Mouse (Mus musculus): ENCODE measurements at regions not wholly inside any gene's neighbourhood (a gene's known extent, or its start where the extent isn't known, plus 50 kb on each side); places are given as distances from the start of the nearest gene placed in this dataset.
A peak's percentile ranks its signal among the peaks of the same experiment; 100 is the strongest.
"Not testable (repeated sequence)": the region's sequence is repeated elsewhere in the genome, so short reads cannot be mapped to it uniquely, and the experiment has no call there.

GRCm38 (mm10) chr16:73613017-73613416 lies 798.6 kb downstream of the Robo2 start:
- Histone ChIP-seq H3K27ac (no peak overlapping the region), H3K4me2 (replicated peaks) (no peak overlapping the region)
- WGBS: 65% methylated on average over 9 of the region's 9 CpGs

GRCm38 (mm10) chr16:73591421-73591820 lies 820.2 kb downstream of the Robo2 start:
- Histone ChIP-seq H3K27me3 (no peaks in the 10 kb centered on the region), H3K36me3 (no peaks in the 10 kb centered on the region), H3K27ac (no peak overlapping the region), H3K9me3 (no peaks in the 10 kb centered on the region), H3K4me1 (replicated peaks) (no peaks in the 10 kb centered on the region), H3K4me2 (replicated peaks) (no peak overlapping the region), H3K9ac (replicated peaks) (no peak overlapping the region), H3K4me3 (replicated peaks) (no peak overlapping the region)
- no peak for ATAC-seq
- WGBS: 75% methylated on average over 2 of the region's 2 CpGs

More at GRCm38 (mm10) chr16:73613017-73613416, 798.6 kb downstream of the Robo2 start:
- Histone ChIP-seq H3K9me3 (no peaks in the 10 kb centered on the region), H3K9ac (replicated peaks) (no peak overlapping the region), H3K4me1 (replicated peaks) (0 out of 2 replicates have a peak, but pooled peaks cover 3% of the 10 kb centered on the region), H3K36me3 (no peaks in the 10 kb centered on the region), H3K4me3 (replicated peaks) (no peak overlapping the region), H3K27me3 (no peaks in the 10 kb centered on the region)
- ATAC-seq: no peak

GRCm38 (mm10) chr16:73561216-73561615 lies 850.4 kb downstream of the Robo2 start:
- no peaks in the 10 kb centered on the region for H3K4me1 ChIP-seq (replicated peaks)
- H3K27ac ChIP-seq: no peak overlapping the region
- 72% methylated on average over 7 of the region's 7 CpGs for WGBS
- H3K4me3 ChIP-seq (replicated peaks): no peak overlapping the region
- ATAC-seq: no peak
- no peak overlapping the region for H3K9ac ChIP-seq (replicated peaks)
- H3K9me3 ChIP-seq: no peaks in the 10 kb centered on the region
- H3K36me3 ChIP-seq: no peaks in the 10 kb centered on the region
- H3K27me3 ChIP-seq: no peaks in the 10 kb centered on the region
- H3K4me2 ChIP-seq (replicated peaks): no peak overlapping the region

DNA sequence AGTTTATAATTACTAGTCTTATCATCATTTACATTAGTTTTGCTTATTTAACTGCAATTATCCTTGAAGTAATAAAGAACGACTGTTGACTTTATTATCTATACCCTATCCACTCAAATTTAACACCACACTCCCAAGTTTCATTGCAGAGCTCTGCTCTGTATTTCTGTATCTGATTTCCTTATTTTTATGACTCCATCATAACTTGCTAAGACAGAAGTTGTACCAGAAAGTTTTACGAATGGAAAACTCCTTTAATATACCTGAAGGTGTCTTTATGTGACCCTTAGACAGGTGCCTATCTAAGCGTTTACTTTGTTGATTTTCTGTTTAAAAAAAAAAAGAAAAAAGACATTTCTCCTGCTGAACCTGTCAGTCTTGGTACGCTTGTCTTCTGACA lies 854.7 kb downstream of the Robo2 start:
- Histone ChIP-seq H3K4me2 (replicated peaks) (no peak overlapping the region), H3K27ac (no peak overlapping the region), H3K36me3 (no peaks in the 10 kb centered on the region), H3K4me1 (replicated peaks) (no peaks in the 10 kb centered on the region), H3K9me3 (no peaks in the 10 kb centered on the region), H3K4me3 (replicated peaks) (no peak overlapping the region), H3K27me3 (no peaks in the 10 kb centered on the region), H3K9ac (replicated peaks) (no peak overlapping the region)
- no peak for ATAC-seq
- 93% methylated on average over 4 of the region's 4 CpGs for WGBS

- H3K9ac ChIP-seq (replicated peaks): no peak overlapping the region
- H3K36me3 ChIP-seq: no peaks in the 10 kb centered on the region
- 89% methylated on average over 3 of the region's 3 CpGs for WGBS
- no peaks in the 10 kb centered on the region for H3K9me3 ChIP-seq
- ATAC-seq: no peak
- H3K4me3 ChIP-seq (replicated peaks): no peak overlapping the region
- H3K4me2 ChIP-seq (replicated peaks): no peak overlapping the region
- 0 out of 2 replicates have a peak, but pooled peaks cover 2% of the 10 kb centered on the region for H3K4me1 ChIP-seq (replicated peaks)
- no peak overlapping the region for H3K27ac ChIP-seq
- no peaks in the 10 kb centered on the region for H3K27me3 ChIP-seq
These were observed 868.0 kb downstream of the Robo2 start for GRCm38 (mm10) chr16:73543651-73544050.

DNA sequence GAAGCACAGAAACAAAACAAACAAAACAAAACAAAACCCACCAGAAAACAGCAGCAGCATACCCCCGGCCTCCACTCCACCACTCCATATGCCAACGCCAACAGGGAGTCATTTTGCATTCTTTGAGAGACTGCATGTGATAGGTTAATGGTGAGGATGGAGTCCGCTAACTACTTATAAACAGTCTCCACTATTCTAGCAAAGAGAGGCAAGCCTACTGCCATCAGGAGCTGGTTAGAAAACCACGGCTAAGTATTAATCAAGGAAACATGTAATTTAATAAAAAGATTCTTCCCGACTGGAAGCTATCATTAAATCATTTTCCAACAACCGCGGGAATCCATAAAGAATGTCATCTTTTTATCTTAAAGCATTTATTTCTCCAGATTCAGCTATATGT lies 873.6 kb downstream of the Robo2 start:
- H3K4me1 ChIP-seq (replicated peaks): no peaks in the 10 kb centered on the region
- no peak overlapping the region for H3K27ac ChIP-seq
- H3K4me2 ChIP-seq (replicated peaks): no peak overlapping the region
- H3K9me3 ChIP-seq: no peaks in the 10 kb centered on the region
- WGBS: 94% methylated on average over 7 of the region's 7 CpGs
- H3K36me3 ChIP-seq: no peaks in the 10 kb centered on the region
- H3K9ac ChIP-seq (replicated peaks): no peak overlapping the region
- no peaks in the 10 kb centered on the region for H3K27me3 ChIP-seq
- H3K4me3 ChIP-seq (replicated peaks): no peak overlapping the region
- no peak for ATAC-seq

GRCm38 (mm10) chr16:73537541-73537940 lies 874.1 kb downstream of the Robo2 start:
- H3K9me3 ChIP-seq: no peaks in the 10 kb centered on the region
- no peak overlapping the region for H3K4me3 ChIP-seq (replicated peaks)
- H3K4me1 ChIP-seq (replicated peaks): no peaks in the 10 kb centered on the region
- H3K9ac ChIP-seq (replicated peaks): no peak overlapping the region
- H3K4me2 ChIP-seq (replicated peaks): no peak overlapping the region
- ATAC-seq: no peak
- 96% methylated on average over 7 of the region's 7 CpGs for WGBS
- no peaks in the 10 kb centered on the region for H3K27me3 ChIP-seq
- no peak overlapping the region for H3K27ac ChIP-seq
- no peaks in the 10 kb centered on the region for H3K36me3 ChIP-seq

DNA sequence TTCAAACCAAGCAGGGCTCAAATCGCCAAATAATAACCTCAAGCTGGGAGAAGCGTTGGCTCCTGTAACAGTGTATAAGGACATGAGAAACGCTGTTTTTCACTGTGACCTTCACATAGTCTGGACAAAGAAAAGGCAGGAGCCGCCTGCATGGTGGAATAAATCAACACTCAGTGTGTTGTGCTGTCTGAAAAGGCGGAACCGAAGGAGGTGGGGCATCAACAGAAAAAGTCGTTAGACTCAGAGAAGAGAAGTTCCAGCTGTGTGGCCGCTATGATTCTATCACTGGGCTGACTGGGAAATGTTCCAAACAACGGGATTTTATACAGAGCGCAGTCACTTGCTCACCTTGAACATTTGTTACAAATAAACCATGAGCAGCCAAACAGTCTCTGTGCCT lies 881.4 kb downstream of the Robo2 start:
- peak; percentile 72 for ATAC-seq
- H3K4me3 ChIP-seq (replicated peaks): no peak overlapping the region

DNA sequence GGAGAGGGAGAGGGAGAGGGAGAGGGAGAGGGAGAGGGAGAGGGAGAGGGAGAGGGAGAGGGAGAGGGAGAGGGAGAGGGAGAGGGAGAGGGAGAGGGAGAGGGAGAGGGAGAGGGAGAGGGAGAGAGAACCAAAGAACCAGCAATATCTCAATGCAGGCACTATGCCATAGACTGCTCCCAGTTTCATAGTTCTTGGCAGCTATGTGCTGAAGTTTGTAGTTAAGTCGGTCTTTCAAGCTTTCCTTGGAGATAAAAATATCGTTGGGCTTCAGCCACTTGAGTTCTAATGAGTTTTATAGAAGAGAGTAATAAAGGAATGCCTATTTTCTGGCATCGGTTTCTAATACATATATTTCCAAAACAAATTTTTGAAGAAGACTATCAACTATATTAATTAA lies 888.7 kb downstream of the Robo2 start:
- not testable (repeated sequence) for H3K9ac ChIP-seq (replicated peaks); H3K4me3 ChIP-seq (replicated peaks); H3K4me2 ChIP-seq (replicated peaks); H3K36me3 ChIP-seq; H3K4me1 ChIP-seq (replicated peaks); ATAC-seq; H3K27ac ChIP-seq; H3K9me3 ChIP-seq; H3K27me3 ChIP-seq
- 91% methylated on average over 3 of the region's 3 CpGs for WGBS

More for the DNA sequence above, 881.4 kb downstream of the Robo2 start:
- Histone ChIP-seq H3K9ac (replicated peaks) (no peak overlapping the region), H3K27ac (no peak overlapping the region), H3K9me3 (no peaks in the 10 kb centered on the region), H3K27me3 (no peaks in the 10 kb centered on the region), H3K36me3 (no peaks in the 10 kb centered on the region), H3K4me2 (replicated peaks) (peak overlapping the region; percentile 25), H3K4me1 (replicated peaks) (0 out of 2 replicates have a peak, but pooled peaks cover 6% of the 10 kb centered on the region)
- WGBS: 38% methylated on average over 10 of the region's 10 CpGs

DNA sequence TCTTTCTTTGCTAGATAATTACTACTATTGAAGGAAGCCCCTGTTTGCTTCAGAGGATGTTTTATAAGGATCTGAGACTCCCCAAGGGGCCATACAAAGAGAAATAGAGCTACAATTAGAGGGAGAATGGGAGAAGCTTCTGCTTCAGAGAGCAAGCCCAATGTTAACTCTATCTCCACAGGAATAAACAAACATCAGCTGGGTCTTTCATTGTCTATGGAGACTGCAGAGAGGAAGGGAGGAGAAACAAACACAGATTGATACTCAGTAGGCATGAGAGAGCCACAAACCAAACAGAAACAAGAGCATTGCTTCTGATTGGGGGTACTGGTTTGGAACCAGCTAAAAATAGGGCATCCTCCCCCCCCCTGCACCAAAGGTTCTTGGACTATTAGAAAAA lies 906.9 kb downstream of the Robo2 start:
- Histone ChIP-seq H3K27ac (no peak overlapping the region), H3K9ac (replicated peaks) (no peak overlapping the region), H3K4me1 (replicated peaks) (no peaks in the 10 kb centered on the region), H3K9me3 (no peaks in the 10 kb centered on the region), H3K27me3 (no peaks in the 10 kb centered on the region), H3K4me3 (replicated peaks) (no peak overlapping the region), H3K36me3 (no peaks in the 10 kb centered on the region), H3K4me2 (replicated peaks) (no peak overlapping the region)
- ATAC-seq: no peak

DNA sequence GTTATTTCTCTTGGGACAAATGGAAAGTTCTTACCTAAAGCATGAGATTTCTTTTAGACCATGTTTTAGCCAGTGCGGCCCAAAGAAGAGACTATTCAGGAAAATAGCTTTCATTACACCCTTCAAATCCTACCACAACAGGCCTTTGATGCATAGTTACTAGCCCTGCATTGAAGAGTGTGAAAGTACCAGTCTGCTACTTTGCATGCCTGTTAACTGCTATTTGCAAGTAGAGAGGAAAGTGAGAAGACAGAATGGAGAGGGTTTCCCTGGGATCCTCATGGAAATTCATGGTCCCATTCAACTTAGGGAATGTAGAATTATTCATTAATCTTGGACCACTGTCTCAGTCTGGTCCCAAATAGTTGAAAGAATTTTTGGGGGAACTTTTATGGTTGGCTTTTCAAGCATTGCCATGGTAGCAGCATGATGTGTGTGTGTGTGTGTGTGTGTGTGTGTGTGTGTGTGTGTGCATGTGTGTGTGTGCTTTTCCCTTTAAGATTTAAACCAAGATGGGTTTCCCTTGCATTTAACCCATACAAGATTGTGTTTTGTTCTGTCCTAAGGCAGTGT lies 912.9 kb downstream of the Robo2 start:
- WGBS: 29% methylated on average over 1 of the region's 1 CpGs
- Histone ChIP-seq H3K27me3 (no peaks in the 10 kb centered on the region), H3K4me1 (replicated peaks) (no peaks in the 10 kb centered on the region), H3K9ac (replicated peaks) (no peak overlapping the region), H3K4me3 (replicated peaks) (no peak overlapping the region), H3K4me2 (replicated peaks) (no peak overlapping the region), H3K9me3 (no peaks in the 10 kb centered on the region), H3K27ac (no peak overlapping the region), H3K36me3 (no peaks in the 10 kb centered on the region)
- peak; percentile 82 for ATAC-seq

DNA sequence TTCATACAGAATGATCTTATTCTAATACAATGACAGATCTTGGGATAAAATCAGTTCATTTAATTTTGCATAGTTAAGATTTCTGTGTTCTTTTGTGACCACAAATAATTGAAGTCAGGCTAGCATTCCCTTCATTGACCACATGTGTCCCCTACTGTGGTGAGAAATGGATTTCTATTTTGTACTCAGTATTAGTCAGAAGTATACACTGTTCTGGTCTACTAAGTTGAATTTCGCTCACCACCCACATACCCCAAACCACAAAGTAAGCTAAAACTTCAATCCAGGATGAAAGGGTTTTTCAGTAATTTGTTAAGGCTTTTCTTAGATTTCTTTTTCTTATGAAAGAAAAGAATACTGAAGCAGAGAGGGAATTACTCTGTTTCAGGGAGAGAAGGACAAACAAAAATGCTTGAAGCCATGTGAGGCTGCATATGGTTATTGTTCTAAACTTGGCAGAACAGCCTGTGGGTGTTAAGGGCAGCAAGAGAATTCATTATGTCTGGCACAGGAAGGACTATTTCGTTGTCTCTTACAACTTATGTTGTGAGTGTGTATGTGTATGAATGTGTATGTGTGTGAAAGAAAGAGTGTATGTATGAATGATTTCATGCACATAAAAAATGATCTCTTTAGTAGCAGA lies 928.3 kb downstream of the Robo2 start:
- H3K9me3 ChIP-seq: no peaks in the 10 kb centered on the region
- H3K27ac ChIP-seq: no peak overlapping the region
- no peaks in the 10 kb centered on the region for H3K27me3 ChIP-seq
- H3K4me1 ChIP-seq (replicated peaks): no peaks in the 10 kb centered on the region
- no peak overlapping the region for H3K4me2 ChIP-seq (replicated peaks)
- ATAC-seq: no peak
- 76% methylated on average over 2 of the region's 2 CpGs for WGBS
- H3K36me3 ChIP-seq: no peaks in the 10 kb centered on the region
- H3K9ac ChIP-seq (replicated peaks): no peak overlapping the region
- no peak overlapping the region for H3K4me3 ChIP-seq (replicated peaks)

- no peak for ATAC-seq
- H3K36me3 ChIP-seq: no peaks in the 10 kb centered on the region
- H3K9ac ChIP-seq (replicated peaks): no peak overlapping the region
- WGBS: 81% methylated on average over 6 of the region's 6 CpGs
- H3K9me3 ChIP-seq: no peaks in the 10 kb centered on the region
- no peak overlapping the region for H3K27ac ChIP-seq
- H3K4me1 ChIP-seq (replicated peaks): no peaks in the 10 kb centered on the region
- H3K4me2 ChIP-seq (replicated peaks): no peak overlapping the region
- no peaks in the 10 kb centered on the region for H3K27me3 ChIP-seq
- H3K4me3 ChIP-seq (replicated peaks): no peak overlapping the region
These were observed 929.4 kb downstream of the Robo2 start for GRCm38 (mm10) chr16:73482176-73482575.

All from midbrain, embryonic 13.5 days (tissue).